Mouse (Mus musculus): ENCODE measurements around the gene Pip5k1b. TPM values are rescaled to one million over a fixed set of nuclear protein-coding genes. Genes with fewer than 3 reads are reported as not detected.

Gene Pip5k1b
- polyA plus RNA-seq (2016; fragmentation: Nextera tagmentation; extraction: Ambion mirVana): 1.1 and 1.2 TPM in 2 replicates

DNA sequence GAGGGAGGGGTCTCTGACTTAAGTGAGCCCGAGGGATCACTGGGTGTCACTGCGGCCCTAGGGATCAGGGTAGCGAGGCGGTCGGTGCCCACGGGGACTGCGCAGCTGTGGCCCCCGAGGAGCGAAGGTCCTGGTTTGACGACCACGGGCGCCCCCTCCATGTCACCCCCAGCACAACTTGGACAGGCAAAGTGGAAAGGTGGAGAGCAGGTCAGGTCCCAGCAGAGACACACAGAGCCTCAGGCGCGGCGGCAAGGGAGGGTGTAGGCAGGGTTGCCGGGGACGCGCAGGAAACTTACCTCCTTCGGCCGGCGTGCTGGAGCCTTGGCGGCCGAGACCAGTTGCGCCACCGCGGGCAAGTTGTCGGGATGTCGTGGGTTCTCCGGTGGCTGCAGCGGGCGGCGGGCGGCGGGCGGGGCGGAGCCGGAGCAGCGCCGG lies at the start of gene Pip5k1b:
TSS of gene Pip5k1b (minus strand) at position 407 of the 438 bp plus-strand sequence.
- H3K36me3 ChIP-seq (replicated peaks): no peaks in the 10 kb centered on the region
- peak within 1 kb of the TSS; percentile 87 for H3K27ac ChIP-seq (replicated peaks)
- under 1% methylated on average over 39 of the region's 39 CpGs for WGBS
- no peaks in the 10 kb centered on the region for H3K9me3 ChIP-seq
- H3K27me3 ChIP-seq (replicated peaks; ENCODE audit: low read depth, poor library complexity, severe bottlenecking): peaks cover 62% of the 10 kb centered on the region
- H3K4me3 ChIP-seq: peak within 1 kb of the TSS; percentile 87
- peak; percentile 68 for DNase-seq (ENCODE audit: low spot score)
- H3K4me1 ChIP-seq: peaks cover 39% of the 10 kb centered on the region

DNA sequence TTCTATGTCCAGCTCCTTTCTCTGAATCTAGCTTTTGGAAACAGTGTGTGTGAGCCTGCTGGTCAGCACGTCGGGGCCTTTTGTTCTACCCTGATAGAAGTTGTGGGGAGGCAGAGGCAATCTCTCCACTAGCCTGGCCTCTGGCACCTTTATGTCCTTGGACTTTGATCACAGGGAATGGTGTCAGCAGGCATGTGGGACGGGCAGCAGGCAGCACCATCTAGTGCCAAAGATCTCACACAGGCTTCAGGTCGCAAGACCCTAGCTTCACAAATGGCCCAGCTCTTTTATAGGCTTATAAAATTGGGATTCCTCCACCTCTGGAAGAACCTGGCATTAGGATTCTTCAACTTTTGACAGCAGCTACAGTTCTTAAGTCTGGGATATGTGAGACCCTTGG lies 48.4 kb upstream of the Pip5k1b start:
- 89% methylated on average over 4 of the region's 4 CpGs for WGBS
- no peak for DNase-seq (ENCODE audit: low spot score)
- Histone ChIP-seq H3K27me3 (replicated peaks; ENCODE audit: low read depth, poor library complexity, severe bottlenecking) (no peaks in the 10 kb centered on the region), H3K4me1 (peaks cover 9% of the 10 kb centered on the region; the same call in 1 of the 2 replicates), H3K27ac (replicated peaks) (no peak overlapping the region), H3K9me3 (peaks cover 3% of the 10 kb centered on the region; the same call in 1 of the 2 replicates), H3K36me3 (replicated peaks) (no peaks in the 10 kb centered on the region), H3K4me3 (no peak overlapping the region)

DNA sequence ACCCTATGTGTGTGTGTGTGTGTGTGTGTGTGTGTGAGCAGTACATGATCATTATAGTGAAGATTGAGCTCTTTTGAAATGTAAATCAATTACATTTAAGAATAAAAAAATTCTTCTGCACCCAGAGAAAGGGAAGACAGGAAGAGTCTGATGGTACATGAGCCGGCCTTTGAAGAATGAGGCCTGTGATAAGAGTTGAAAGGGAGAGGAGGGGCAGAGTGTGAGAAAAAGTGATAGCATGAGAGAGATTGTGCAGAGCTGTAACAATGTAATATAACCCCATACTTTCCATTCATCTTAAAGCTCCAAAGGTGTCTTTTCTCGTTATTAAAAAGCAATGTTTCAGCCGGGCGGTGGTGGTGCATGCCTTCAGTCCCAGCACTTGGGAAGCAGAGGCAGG lies 47.8 kb upstream of the Pip5k1b start:
- no peak overlapping the region for H3K4me3 ChIP-seq
- no peak overlapping the region for H3K27ac ChIP-seq (replicated peaks)
- H3K27me3 ChIP-seq (replicated peaks; ENCODE audit: low read depth, poor library complexity, severe bottlenecking): no peaks in the 10 kb centered on the region
- DNase-seq (ENCODE audit: low spot score): no peak
- H3K36me3 ChIP-seq (replicated peaks): no peaks in the 10 kb centered on the region
- H3K9me3 ChIP-seq: peaks cover 3% of the 10 kb centered on the region; the same call in 1 of the 2 replicates
- peaks cover 9% of the 10 kb centered on the region; the same call in 1 of the 2 replicates for H3K4me1 ChIP-seq
- WGBS: 86% methylated on average over 4 of the region's 4 CpGs

DNA sequence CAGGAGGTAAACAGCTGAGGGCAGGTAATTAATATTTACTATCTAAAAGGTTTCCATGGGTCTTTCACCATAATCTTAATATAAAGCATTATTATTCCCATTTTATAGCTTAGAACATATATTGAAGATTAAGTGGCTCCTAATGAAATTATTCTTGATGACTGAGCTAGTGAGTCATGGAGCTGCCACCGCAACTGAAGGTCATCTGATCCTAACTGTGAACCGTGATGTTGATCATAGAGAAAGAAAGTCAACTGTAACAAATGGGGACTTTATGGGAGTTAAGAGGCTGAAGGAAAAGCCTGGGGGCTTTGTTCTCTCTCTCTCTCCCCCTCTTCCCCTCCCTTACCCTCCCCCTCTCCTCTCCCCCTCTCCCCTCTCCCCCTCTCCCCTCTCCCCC lies 31.1 kb upstream of the Pip5k1b start:
- WGBS: 55% methylated on average over 2 of the region's 2 CpGs
- H3K27ac ChIP-seq (replicated peaks): no peak overlapping the region
- H3K27me3 ChIP-seq (replicated peaks; ENCODE audit: low read depth, poor library complexity, severe bottlenecking): no peaks in the 10 kb centered on the region; the same call in 1 of the 2 replicates
- no peak overlapping the region for H3K4me3 ChIP-seq
- no peaks in the 10 kb centered on the region for H3K9me3 ChIP-seq
- H3K36me3 ChIP-seq (replicated peaks): no peaks in the 10 kb centered on the region
- H3K4me1 ChIP-seq: no peaks in the 10 kb centered on the region
- DNase-seq (ENCODE audit: low spot score): no peak

DNA sequence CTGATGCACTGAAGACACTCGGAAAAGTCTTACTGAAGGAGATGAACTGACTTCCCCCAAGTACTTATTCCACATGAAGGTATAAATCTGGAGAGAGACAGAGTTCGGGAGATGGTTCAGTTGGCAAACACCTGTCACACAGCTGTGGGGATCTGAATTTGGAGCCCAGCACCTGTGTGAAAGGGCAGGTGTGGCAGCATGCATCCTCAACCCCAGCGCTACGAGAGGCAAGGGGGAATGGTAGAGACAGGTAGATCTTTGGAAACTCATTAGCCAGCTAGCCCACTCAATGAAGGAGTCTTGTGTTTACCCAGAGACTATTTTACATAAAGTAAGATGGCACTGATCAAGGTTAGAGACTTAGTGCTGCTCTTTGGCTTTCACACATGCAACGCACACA lies 29.5 kb upstream of the Pip5k1b start:
- Histone ChIP-seq H3K9me3 (no peaks in the 10 kb centered on the region), H3K27me3 (replicated peaks; ENCODE audit: low read depth, poor library complexity, severe bottlenecking) (no peaks in the 10 kb centered on the region; the same call in 1 of the 2 replicates), H3K27ac (replicated peaks) (no peak overlapping the region), H3K36me3 (replicated peaks) (no peaks in the 10 kb centered on the region), H3K4me3 (no peak overlapping the region), H3K4me1 (no peaks in the 10 kb centered on the region)
- WGBS: 91% methylated on average over 5 of the region's 5 CpGs
- no peak for DNase-seq (ENCODE audit: low spot score)

DNA sequence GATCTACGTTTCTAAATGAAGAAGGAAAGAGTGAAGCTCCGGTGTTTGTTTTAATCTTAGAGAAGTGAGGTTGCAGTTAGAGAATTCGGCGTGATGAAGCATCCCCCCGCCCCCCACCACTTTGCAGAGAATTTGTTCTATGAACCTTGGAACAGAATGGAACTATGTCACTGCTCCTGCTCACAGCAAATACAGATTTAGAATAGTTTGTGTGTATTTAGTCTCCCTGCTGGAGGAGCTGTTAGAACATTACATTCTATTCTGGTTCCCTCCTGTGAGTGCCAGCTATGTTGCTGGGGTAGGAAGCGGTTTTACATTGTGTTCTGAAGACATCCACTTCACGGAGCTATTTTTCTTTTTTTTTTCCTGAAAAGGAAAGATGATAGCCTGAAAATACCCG lies 28.3 kb upstream of the Pip5k1b start:
- Histone ChIP-seq H3K27ac (replicated peaks) (no peak overlapping the region), H3K9me3 (no peaks in the 10 kb centered on the region), H3K4me1 (no peaks in the 10 kb centered on the region), H3K36me3 (replicated peaks) (no peaks in the 10 kb centered on the region), H3K4me3 (no peak overlapping the region), H3K27me3 (replicated peaks; ENCODE audit: low read depth, poor library complexity, severe bottlenecking) (no peaks in the 10 kb centered on the region; the same call in 1 of the 2 replicates)
- WGBS: 85% methylated on average over 8 of the region's 8 CpGs
- DNase-seq (ENCODE audit: low spot score): no peak

DNA sequence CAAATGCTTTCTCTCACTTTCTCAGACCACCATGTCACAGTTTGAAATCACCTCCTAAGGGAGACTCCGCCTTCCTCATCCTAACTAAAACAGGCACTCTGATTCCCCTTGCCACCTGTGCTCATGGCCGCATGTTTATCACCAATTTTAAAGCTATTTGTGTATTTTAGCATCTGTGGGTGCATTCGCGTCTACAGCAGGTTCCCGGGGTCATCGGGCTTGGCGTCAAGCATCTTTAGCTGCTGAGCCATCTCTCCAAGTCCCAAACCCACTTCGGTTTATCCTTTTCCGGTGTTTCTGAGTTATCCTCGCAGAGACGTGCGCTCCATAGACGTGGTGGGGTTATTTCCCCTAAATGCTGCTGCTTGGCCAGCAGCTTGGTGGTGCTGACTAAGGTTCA lies 20.5 kb upstream of the Pip5k1b start:
- Histone ChIP-seq H3K4me1 (peaks cover 4% of the 10 kb centered on the region; the same call in 1 of the 2 replicates), H3K27me3 (replicated peaks; ENCODE audit: low read depth, poor library complexity, severe bottlenecking) (no peaks in the 10 kb centered on the region), H3K36me3 (replicated peaks) (no peaks in the 10 kb centered on the region), H3K4me3 (no peak overlapping the region), H3K27ac (replicated peaks) (no peak overlapping the region), H3K9me3 (no peaks in the 10 kb centered on the region)
- DNase-seq (ENCODE audit: low spot score): no peak
- WGBS: 93% methylated on average over 13 of the region's 13 CpGs

DNA sequence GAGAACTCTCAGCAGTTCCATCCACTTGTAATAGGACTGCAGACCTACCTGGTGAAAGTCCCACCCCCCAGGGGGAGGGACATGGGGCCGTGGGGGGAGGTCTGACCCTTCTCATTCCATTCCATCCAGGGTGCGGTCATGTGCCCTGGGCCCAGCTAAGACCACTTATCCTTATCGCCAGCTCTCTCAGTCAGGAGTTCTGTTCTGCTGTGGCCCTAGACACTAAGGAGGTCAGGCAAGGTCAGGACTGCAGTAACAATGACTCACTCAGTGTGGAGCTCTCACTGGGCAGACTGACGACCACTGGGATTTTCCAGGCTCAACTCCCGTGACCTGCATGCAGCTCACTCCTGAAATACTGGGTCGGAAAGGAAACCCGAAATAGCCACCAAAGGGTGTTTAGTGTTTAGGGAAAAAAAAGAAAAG lies 16.1 kb upstream of the Pip5k1b start:
- Histone ChIP-seq H3K27ac (replicated peaks) (no peak overlapping the region), H3K4me3 (no peak overlapping the region), H3K27me3 (replicated peaks; ENCODE audit: low read depth, poor library complexity, severe bottlenecking) (no peaks in the 10 kb centered on the region), H3K4me1 (peaks cover 4% of the 10 kb centered on the region; the same call in 1 of the 2 replicates), H3K9me3 (no peaks in the 10 kb centered on the region), H3K36me3 (replicated peaks) (no peaks in the 10 kb centered on the region)
- DNase-seq (ENCODE audit: low spot score): no peak
- 24% methylated on average over 7 of the region's 7 CpGs for WGBS

DNA sequence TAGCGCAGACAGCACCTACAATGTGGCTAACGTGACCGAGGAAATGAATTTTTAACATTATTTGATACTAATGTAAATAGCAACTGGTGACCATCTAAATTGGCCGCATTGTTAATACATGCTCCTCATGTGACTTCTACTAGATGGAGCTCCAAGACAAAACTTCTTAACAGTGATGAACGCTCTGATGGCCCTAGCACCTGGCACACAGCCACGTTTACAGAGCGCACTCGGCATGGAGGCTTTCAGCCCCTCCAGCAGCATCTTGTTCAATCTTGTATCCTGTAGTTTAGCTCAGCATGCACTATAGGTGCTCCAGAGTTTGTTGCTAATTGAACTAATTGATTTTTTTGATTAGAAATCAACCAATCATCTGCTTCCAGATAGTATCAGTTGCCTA lies 15.3 kb upstream of the Pip5k1b start:
- H3K4me1 ChIP-seq: peaks cover 4% of the 10 kb centered on the region; the same call in 1 of the 2 replicates
- H3K27ac ChIP-seq (replicated peaks): no peak overlapping the region
- no peak for DNase-seq (ENCODE audit: low spot score)
- no peaks in the 10 kb centered on the region for H3K36me3 ChIP-seq (replicated peaks)
- WGBS: 91% methylated on average over 8 of the region's 8 CpGs
- H3K27me3 ChIP-seq (replicated peaks; ENCODE audit: low read depth, poor library complexity, severe bottlenecking): no peaks in the 10 kb centered on the region
- H3K4me3 ChIP-seq: no peak overlapping the region
- no peaks in the 10 kb centered on the region for H3K9me3 ChIP-seq

DNA sequence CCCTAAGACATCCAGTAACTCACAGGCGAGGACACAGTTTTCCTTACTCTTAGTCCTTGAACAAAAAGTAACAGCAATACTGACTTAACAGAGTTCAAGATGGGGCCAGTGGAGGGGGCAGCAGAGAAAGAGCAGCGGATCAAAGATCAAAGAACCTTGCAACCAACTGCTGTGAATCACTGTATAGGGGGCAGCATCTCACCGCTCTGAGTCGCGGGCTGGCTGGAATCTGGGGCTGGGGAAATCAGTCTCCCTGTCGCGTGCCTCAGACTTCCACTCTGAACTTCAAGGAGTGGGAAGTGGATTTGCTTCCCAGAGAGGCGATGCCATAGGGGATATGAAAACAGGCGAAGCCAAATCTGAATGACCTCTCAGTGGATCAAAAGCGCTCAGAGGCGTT lies 1.8 kb upstream of the Pip5k1b start:
- 2% methylated on average over 11 of the region's 11 CpGs for WGBS
- Histone ChIP-seq H3K36me3 (replicated peaks) (no peaks in the 10 kb centered on the region), H3K9me3 (no peaks in the 10 kb centered on the region), H3K27me3 (replicated peaks; ENCODE audit: low read depth, poor library complexity, severe bottlenecking) (peaks cover 62% of the 10 kb centered on the region), H3K27ac (replicated peaks) (no peak overlapping the region), H3K4me1 (peaks cover 39% of the 10 kb centered on the region), H3K4me3 (peak overlapping the region; percentile 87)
- peak; percentile 69 for DNase-seq (ENCODE audit: low spot score)

DNA sequence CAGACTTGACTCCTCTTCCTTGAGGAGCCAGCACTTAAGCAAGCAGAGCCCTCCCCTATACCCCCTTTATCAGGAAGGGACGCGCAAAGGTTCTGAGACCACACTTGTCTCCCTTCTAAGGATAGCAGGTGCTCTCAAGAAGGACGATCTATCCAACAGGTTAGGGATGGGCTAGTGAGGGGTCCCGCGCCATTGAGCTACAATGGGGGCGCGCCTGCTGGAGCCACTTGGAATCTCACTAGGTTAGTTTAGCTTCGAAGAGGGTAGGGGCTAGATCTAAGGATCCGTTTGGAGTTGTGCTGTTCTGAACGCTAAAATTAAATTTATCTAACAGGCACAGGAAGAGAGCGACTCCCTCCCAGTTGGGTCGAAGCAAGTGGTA lies 904 bp upstream of the Pip5k1b start:
- H3K27me3 ChIP-seq (replicated peaks; ENCODE audit: low read depth, poor library complexity, severe bottlenecking): peaks cover 62% of the 10 kb centered on the region
- WGBS: 3% methylated on average over 12 of the region's 12 CpGs

DNA sequence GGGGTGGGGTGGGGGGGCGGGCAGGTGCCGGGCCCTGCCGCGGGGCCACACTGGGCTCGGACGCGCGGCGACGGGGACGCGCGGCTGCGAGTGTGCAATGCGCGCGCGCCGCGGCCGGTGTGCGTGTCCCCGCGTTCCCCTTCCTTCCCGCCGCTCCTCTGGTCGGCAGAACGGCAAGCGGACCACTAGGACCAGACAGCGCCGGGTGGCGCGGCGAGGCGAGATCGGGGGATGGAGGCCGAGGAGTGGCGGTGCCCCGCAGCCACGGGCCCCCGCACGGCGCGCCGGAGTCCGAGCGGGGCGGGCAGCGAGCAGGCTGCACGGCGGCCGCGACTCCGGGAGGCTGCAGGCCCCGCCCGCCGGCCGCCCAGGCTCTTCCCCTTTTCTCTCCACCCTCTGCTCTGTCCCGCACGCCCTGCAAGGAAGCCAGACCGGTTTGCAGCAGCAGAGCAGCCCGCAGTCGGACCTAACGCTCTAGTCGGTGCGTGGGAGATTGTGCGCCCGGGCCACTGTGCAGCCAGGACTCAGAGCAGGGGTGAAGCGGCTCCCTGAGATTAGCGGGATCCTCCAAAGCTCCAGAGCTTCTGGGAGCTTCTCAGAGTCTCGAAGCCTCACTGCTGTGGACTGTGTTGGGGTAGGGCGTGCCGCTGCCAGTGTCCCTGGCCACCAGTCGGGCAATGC lies 372 bp upstream of the Pip5k1b start:
- H3K27ac ChIP-seq (replicated peaks): peak overlapping the region; percentile 87
- H3K9me3 ChIP-seq: no peaks in the 10 kb centered on the region
- peak; percentile 86 for DNase-seq (ENCODE audit: low spot score)
- peak overlapping the region; percentile 87 for H3K4me3 ChIP-seq
- H3K4me1 ChIP-seq: peaks cover 39% of the 10 kb centered on the region
- WGBS: under 1% methylated on average over 73 of the region's 74 CpGs
- H3K27me3 ChIP-seq (replicated peaks; ENCODE audit: low read depth, poor library complexity, severe bottlenecking): peaks cover 62% of the 10 kb centered on the region
- H3K36me3 ChIP-seq (replicated peaks): no peaks in the 10 kb centered on the region

More for the DNA sequence above, 904 bp upstream of the Pip5k1b start:
- Histone ChIP-seq H3K4me3 (peak overlapping the region; percentile 87), H3K4me1 (peaks cover 39% of the 10 kb centered on the region), H3K36me3 (replicated peaks) (no peaks in the 10 kb centered on the region), H3K27ac (replicated peaks) (peak overlapping the region; percentile 87), H3K9me3 (no peaks in the 10 kb centered on the region)
- no peak for DNase-seq (ENCODE audit: low spot score)

DNA sequence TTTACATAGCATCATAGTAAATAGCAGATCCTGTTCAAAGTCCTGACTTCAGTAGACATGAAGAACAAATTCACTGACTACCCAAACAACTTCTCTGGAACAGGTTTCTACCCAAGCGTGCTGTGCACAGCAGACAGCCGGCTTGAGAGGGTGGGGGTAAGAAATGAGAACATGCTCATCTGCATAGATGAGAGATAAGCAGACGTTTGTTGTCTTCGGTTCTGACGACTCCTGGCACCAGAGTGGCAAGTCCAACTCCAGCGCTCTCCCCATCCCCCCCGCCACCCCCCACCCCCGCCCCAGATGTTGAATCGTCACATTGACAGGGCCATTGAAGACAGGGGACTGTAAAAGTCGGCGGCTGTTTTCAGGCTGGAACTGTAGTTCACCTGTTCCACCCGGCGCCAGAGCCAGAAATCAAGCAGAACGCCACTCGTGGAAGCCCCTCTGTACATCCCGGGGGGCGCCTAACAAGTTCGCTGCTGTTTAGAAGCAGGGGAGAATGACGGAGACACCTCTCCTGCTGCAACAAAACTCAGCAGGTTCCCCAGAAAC lies 684 bp downstream of the Pip5k1b start:
- no peaks in the 10 kb centered on the region for H3K36me3 ChIP-seq (replicated peaks)
- H3K9me3 ChIP-seq: no peaks in the 10 kb centered on the region
- under 1% methylated on average over 19 of the region's 19 CpGs for WGBS
- H3K4me3 ChIP-seq: peak overlapping the region; percentile 87
- peak; percentile 22 for DNase-seq (ENCODE audit: low spot score)
- H3K27me3 ChIP-seq (replicated peaks; ENCODE audit: low read depth, poor library complexity, severe bottlenecking): peaks cover 62% of the 10 kb centered on the region
- H3K27ac ChIP-seq (replicated peaks): peak overlapping the region; percentile 87
- H3K4me1 ChIP-seq: peaks cover 39% of the 10 kb centered on the region

All from embryonic facial prominence, embryonic 10.5 days (tissue).